Mouse (Mus musculus) liver, postnatal 0 days (tissue): ENCODE results near the gene Apba3.

ENCODE experiments used
- CTCF ChIP-seq: sonication (generic); IDR thresholded peaks from 2 replicates; pipeline ENCODE4 v1.5.1; 2016; ENCODE audit warnings: antibody characterized with exemption, low read depth
- EP300 ChIP-seq: IDR thresholded peaks from 2 replicates; pipeline ENCODE4 v1.6.1; 2016; ENCODE audit warnings: antibody characterized with exemption, low read depth, mild to moderate bottlenecking

GRCm38 (mm10) chr10:81297845-81298244 lies 31.1 kb downstream of the Apba3 start:
- TF ChIP-seq CTCF, result no peak
- no peak; the same call in 1 of the 2 replicates for TF ChIP-seq EP300
